Comparison of ENCODE assay signal across 9 mouse cellular contexts in the genomic region with DNA sequence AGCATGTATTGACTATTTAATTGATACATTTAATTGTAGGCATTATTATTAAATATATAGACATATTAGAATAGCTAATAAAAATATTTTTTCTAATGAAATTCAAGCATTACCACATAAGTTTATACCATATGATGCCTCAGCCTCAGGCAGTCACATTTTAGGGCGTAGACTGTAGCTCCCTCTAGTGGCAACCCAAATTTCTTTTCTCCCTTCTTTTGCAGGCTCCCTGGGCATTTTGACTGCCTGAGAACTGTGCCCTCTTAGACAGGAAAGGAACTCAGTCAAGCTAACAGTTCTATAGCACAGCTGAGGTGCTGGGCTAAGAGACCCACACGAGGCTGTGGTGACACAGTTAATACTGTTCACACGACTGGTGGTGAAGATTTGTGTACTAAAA. TPM values are rescaled to one million over a fixed set of nuclear protein-coding genes. Genes with fewer than 3 reads are reported as not detected.
A peak's percentile ranks its signal among the peaks of the same experiment; 100 is the strongest.
DNase-seq lines count a peak whose midpoint lies in the region; ATAC-seq and TF ChIP-seq lines count a peak whose summit lies in the region.
"Had no signal": no experiment of that assay in that cellular context is flagged by ENCODE, and none has a peak within 500 bp of the region (broad histone marks: within the 10 kb centered on the region; RNA-seq: fewer than 3 reads in every experiment).

No protein-coding gene starts in this region.

- no peak for TF ChIP-seq POLR2A in CH12.LX (IDR thresholded peaks at IDR 0.05; ENCODE audit: low read depth, low read length)

- no peak overlapping the region for H3K4me2 ChIP-seq in CH12.LX (ENCODE audit: insufficient read depth, low read depth, poor library complexity, severe bottlenecking)
- H3K4me2 ChIP-seq: limb, embryonic 12.5 days had no signal

- no peak; the same call in none of the 2 replicates for TF ChIP-seq RAD21 in CH12.LX (IDR thresholded peaks at IDR 0.05; ENCODE audit: low read depth, low read length)

- no peak overlapping the region for H3K27ac ChIP-seq in CH12.LX (ENCODE audit: insufficient read depth, low read depth)
- H3K27ac ChIP-seq: limb, embryonic 12.5 days had no signal

- TF ChIP-seq EP300 in CH12.LX (IDR thresholded peaks at IDR 0.05; ENCODE audit: low read length) = no peak

- peak; percentile 54 for DNase-seq in gastrocnemius, adult 18-20 months (ENCODE audit: low spot score)
- no peak for DNase-seq in gastrocnemius, postnatal 25 days
- peak; percentile 72 for DNase-seq in CH12.LX (ENCODE audit: extremely low read depth)
- DNase-seq in cerebellum, adult 11-12 months = peak; percentile 14
- DNase-seq in kidney, postnatal 36 days = peak; percentile 68 to 69
- peak; percentile 76 for DNase-seq in lung, postnatal 14 days
- peak; percentile 77 to 78 for DNase-seq in right cerebral cortex, adult 2 months (ENCODE audit: low spot score in 2 of 2)

- H3K79me2 ChIP-seq in CH12.LX (replicated peaks; ENCODE audit: control insufficient read depth, extremely low read depth, insufficient read depth, poor library complexity, severe bottlenecking) = no peaks in the 10 kb centered on the region

- no peaks in the 10 kb centered on the region for H3K27me3 ChIP-seq in CH12.LX (replicated peaks)

- H3K9ac ChIP-seq in CH12.LX (ENCODE audit: insufficient read depth, low read depth) = no peak overlapping the region
- H3K9ac ChIP-seq: limb, embryonic 12.5 days had no signal

- H3K36me3 ChIP-seq in CH12.LX (replicated peaks in 1 of 2; ENCODE audit: control insufficient read depth in 1 of 2, insufficient read depth in 1 of 2, low read length in 1 of 2) = no peaks in the 10 kb centered on the region
- H3K36me3 ChIP-seq: limb, embryonic 12.5 days had no signal

- in situ Hi-C loops in CH12.LX (cut with MboI; ENCODE audit: low pct_ligation_motif_present, low pct_unique_long_range_greater_than_20kb, low sequenced_read_pairs) = loop anchor here (5.0 to 10.0 kb wide), 2 partner anchors 150 to 252 kb away; a partner anchor contains a TSS

- no peak overlapping the region for H3K4me3 ChIP-seq in CH12.LX (replicated peaks in 1 of 3; ENCODE audit: low read depth in 2 of 3, low read length in 2 of 3, poor library complexity in 1 of 3)
- H3K4me3 ChIP-seq: limb, embryonic 12.5 days had no signal

- peaks cover 3 to 16% of the 10 kb centered on the region in 2 experiments; a peak in 2 of 4 replicates for H3K4me1 ChIP-seq in CH12.LX (ENCODE audit: control insufficient read depth in 1 of 2, insufficient read depth in 2 of 2)

- no peaks in the 10 kb centered on the region for H3K9me3 ChIP-seq in CH12.LX (replicated peaks; ENCODE audit: low read length)
- H3K9me3 ChIP-seq: limb, embryonic 12.5 days had no signal

- dilution Hi-C loops in CH12.LX (cut with MboI; ENCODE audit: extremely low pct_ligation_motif_present, extremely low pct_unique_long_range_greater_than_20kb, low sequenced_read_pairs) = no loop called here

- peak; percentile 96 for ATAC-seq in frontal cortex, adult (ENCODE audit: low TSS enrichment)

- TF ChIP-seq CTCF in CH12.LX (conservative IDR thresholded peaks at IDR 0.05 in 1 of 2, IDR thresholded peaks at IDR 0.05 in 1 of 2; ENCODE audit: low read depth in 2 of 2, low read length in 2 of 2) = peak; percentile 69 to 95

TF ChIP-seq in CH12.LX, 34 proteins besides CTCF, POLR2A, EP300 and RAD21:
- TF ChIP-seq USF1 (IDR thresholded peaks at IDR 0.05; ENCODE audit: low read depth, low read length) (no peak), RCOR1 (conservative IDR thresholded peaks at IDR 0.05; ENCODE audit: low read depth, low read length) (no peak), UBTF (IDR thresholded peaks at IDR 0.05; ENCODE audit: low read depth, low read length) (no peak), ELF1 (IDR thresholded peaks at IDR 0.05; ENCODE audit: low read depth, low read length) (no peak), HCFC1 (IDR thresholded peaks at IDR 0.05; ENCODE audit: low read depth, low read length) (no peak), ZC3H11A (IDR thresholded peaks at IDR 0.05; ENCODE audit: low read depth, low read length) (peak; percentile 81), SMC3 (IDR thresholded peaks at IDR 0.05; ENCODE audit: low read depth, low read length) (peak; percentile 87)

RNA-seq across cellular contexts. Expression of a gene that starts 12.3 kb away (rescaled TPM):
- total RNA-seq in gastrocnemius, adult 18-20 months (2021) = not detected
- not detected for total RNA-seq in gastrocnemius, postnatal 25 days (2021)
- total RNA-seq in CH12.LX (2012; rRNA removed) (11.8 and 15.1 TPM in 2 replicates), CH12.LX (2014; rRNA removed) (24.5 and 26.3 TPM in 2 replicates)
- 18.3 and 22.4 TPM in 2 replicates for polyA plus RNA-seq in CH12.LX (2012; ENCODE audit: insufficient read length, low read depth)

Comparison
In these comparisons a context has a peak if more than half of its experiments do, and no peak if none do; other contexts are left out.
1. RNA of a gene that starts 12.3 kb away (total RNA-seq): 11.8 to 26.3 TPM in CH12.LX; not detected in gastrocnemius, postnatal 25 days and not detected in gastrocnemius, adult 18-20 months; every median in the first group is over 10 times any median in the second.